Mouse (Mus musculus) spleen, adult 2 months (tissue): ENCODE results near the gene Acot11. TPM values are rescaled to one million over a fixed set of nuclear protein-coding genes. Genes with fewer than 3 reads are reported as not detected.

ENCODE experiments used
- DNase-seq, 2 experiments: peaks; one replicate each; pipeline versions ENCODE4 v3.0.0 to v3.0.0-alpha.2; 2012 to 2021; ENCODE audit warnings: low spot score in 2 of 2, low read depth in 1 of 2
- H3K27ac ChIP-seq: fragments of 200-500 bp; 2 replicates; pipeline ENCODE4 v1.5.1; 2012; ENCODE audit warnings: low read length, inconsistent platforms; ENCODE audit not compliant: insufficient read depth
- H3K27me3 ChIP-seq: fragments of 200-500 bp; 2 replicates; pipeline ENCODE4 v1.6.1; 2012; ENCODE audit warnings: mild to moderate bottlenecking, moderate library complexity, low read length, inconsistent platforms; ENCODE audit not compliant: control insufficient read depth, insufficient read depth
- H3K36me3 ChIP-seq: fragments of 200-500 bp; 2 replicates; pipeline ENCODE4 v1.6.1; 2012; ENCODE audit warnings: mild to moderate bottlenecking, low read length, inconsistent platforms; ENCODE audit not compliant: control insufficient read depth, insufficient read depth
- H3K4me1 ChIP-seq: fragments of 200-500 bp; 2 replicates; pipeline ENCODE4 v1.6.1; 2011; ENCODE audit warnings: inconsistent platforms; ENCODE audit not compliant: control insufficient read depth, insufficient read depth, insufficient read length
- H3K4me3 ChIP-seq: fragments of 200-500 bp; 2 replicates; pipeline ENCODE4 v1.5.1; 2011; ENCODE audit warnings: mild to moderate bottlenecking, inconsistent platforms; ENCODE audit not compliant: insufficient read depth, insufficient read length; ENCODE audit errors: extremely low read depth
- CTCF ChIP-seq: fragments of 200-500 bp; IDR thresholded peaks from 2 replicates; pipeline ENCODE4 v1.5.1; 2011; ENCODE audit warnings: mild to moderate bottlenecking, inconsistent platforms; ENCODE audit not compliant: insufficient read depth, insufficient read length, insufficient replicate concordance; ENCODE audit errors: extremely low read depth
- POLR2A ChIP-seq: fragments of 200-500 bp; IDR thresholded peaks from 2 replicates; pipeline ENCODE4 v1.6.1; 2011; ENCODE audit warnings: low read depth, low read length, inconsistent platforms
- WGBS: fragments of 180-500 bp; shearing (Covaris S2); methylation state at CpG from one replicate; pipeline ENCODE4 v1.1.7; 2018; 5-methylcytosine and 5-hydroxymethylcytosine counted together
- polyA plus RNA-seq: library from polyadenylated mRNA; depleted of rRNA; stranded (reverse); fragments of >200 nt; gene quantifications from 2 replicates; pipeline ENCODE4 v1.2.3, GENCODE M21; 2012; rRNA removed

The Acot11 gene
- polyA plus RNA-seq, result 5.5 and 7.7 TPM in 2 replicates

DNA sequence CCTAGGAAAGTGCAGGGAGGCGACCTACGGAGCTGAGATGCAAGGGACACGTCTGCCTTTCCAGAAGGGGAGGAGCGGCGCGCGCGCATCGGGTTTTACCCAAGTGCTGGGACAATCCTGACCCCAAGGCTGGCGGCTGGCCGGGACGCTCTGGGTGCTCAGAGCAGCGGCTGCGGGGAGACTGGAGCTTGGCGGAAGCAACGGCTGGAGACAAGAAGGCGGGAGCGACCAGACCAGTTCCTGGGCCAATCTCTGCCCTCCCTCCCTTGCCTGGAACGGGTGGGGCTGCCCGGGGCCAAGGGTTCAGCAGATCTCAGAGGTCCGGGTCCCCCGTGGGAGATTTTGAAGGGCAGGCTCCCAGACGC, at the start of gene Acot11:
TSS of gene Acot11 (minus strand) at position 89 of the 365 bp plus-strand sequence.
- H3K27me3 ChIP-seq, result no peaks in the 10 kb centered on the region
- 8% methylated on average over 23 of the region's 23 CpGs for WGBS
- DNase-seq, result peak in 1 of 2 experiments; percentile 26
- no peaks in the 10 kb centered on the region; the same call in none of the 2 replicates for H3K4me1 ChIP-seq
- peak within 1 kb of the TSS; percentile 63 for H3K4me3 ChIP-seq
- peak within 1 kb of the TSS; percentile 63 for H3K27ac ChIP-seq
- H3K36me3 ChIP-seq, result no peaks in the 10 kb centered on the region
- TF ChIP-seq CTCF (no peak), POLR2A (no peak)

DNA sequence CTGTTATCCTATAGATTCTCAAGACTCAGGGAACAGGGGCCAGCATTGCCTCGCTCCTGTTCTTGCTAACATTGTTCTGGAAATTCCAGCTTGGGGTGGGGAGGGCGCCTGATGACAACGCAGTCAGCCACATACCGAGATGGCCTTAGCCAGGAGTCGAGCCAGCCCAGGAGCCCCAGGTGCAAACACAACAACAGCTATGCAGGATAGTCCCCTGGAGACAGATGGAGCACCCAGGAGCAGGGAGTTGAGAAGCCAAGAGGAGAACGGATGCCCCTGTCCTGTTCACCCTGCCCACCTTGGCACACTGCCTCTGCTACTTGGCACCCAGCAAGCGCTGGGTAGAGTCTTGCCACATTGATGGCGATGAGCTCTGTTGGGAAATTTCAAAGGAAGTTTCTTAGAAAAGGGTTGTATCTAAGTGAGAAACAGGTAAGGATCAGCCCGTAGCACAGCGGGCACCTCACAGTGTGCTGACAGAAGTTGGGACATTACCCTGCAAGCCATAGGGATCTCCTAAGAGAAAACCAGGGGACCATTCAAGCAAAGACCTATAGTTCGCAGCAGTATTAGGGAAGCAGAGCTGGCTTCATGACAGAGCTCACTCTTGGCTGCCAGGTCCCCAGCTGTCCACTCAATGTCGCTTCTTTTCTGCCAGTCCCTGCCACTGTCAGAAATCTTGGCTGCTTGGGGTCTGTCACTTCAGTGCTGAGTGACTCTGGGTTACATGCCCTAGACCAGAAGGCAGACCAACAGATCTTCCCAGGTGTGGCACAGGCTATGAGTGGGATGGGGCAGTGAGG, 43.7 kb upstream of the Acot11 start:
- peak overlapping the region; percentile 18; the same call in 1 of the 2 replicates for H3K27ac ChIP-seq
- H3K4me3 ChIP-seq, result no peak overlapping the region
- 83% methylated on average over 12 of the region's 12 CpGs for WGBS
- no peaks in the 10 kb centered on the region for H3K36me3 ChIP-seq
- no peaks in the 10 kb centered on the region for H3K27me3 ChIP-seq
- TF ChIP-seq CTCF (no peak), POLR2A (no peak)
- DNase-seq, result no peak
- no peaks in the 10 kb centered on the region for H3K4me1 ChIP-seq

GRCm38 (mm10) chr4:106847591-106848289, 42.9 kb upstream of the Acot11 start:
- peaks cover 4% of the 10 kb centered on the region; the same call in 1 of the 2 replicates for H3K4me1 ChIP-seq
- no peaks in the 10 kb centered on the region for H3K27me3 ChIP-seq
- no peaks in the 10 kb centered on the region for H3K36me3 ChIP-seq
- WGBS, result 40% methylated on average over 9 of the region's 9 CpGs
- DNase-seq, result no peak
- H3K4me3 ChIP-seq, result no peak overlapping the region
- peak overlapping the region; percentile 18; the same call in 1 of the 2 replicates for H3K27ac ChIP-seq
- TF ChIP-seq CTCF (no peak), POLR2A (no peak)

- no peak for DNase-seq
These were observed 37.8 kb upstream of the Acot11 start for GRCm38 (mm10) chr4:106842561-106842960.

GRCm38 (mm10) chr4:106841856-106842255, 37.1 kb upstream of the Acot11 start:
- no peak overlapping the region for H3K4me3 ChIP-seq
- 56% methylated on average over 7 of the region's 7 CpGs for WGBS
- no peaks in the 10 kb centered on the region for H3K36me3 ChIP-seq
- H3K27ac ChIP-seq, result peak overlapping the region; percentile 26
- no peak for DNase-seq
- H3K4me1 ChIP-seq, result peaks cover 14% of the 10 kb centered on the region
- 0 out of 2 replicates have a peak, but pooled peaks cover 3% of the 10 kb centered on the region for H3K27me3 ChIP-seq
- TF ChIP-seq CTCF (no peak), POLR2A (no peak)

More at GRCm38 (mm10) chr4:106842561-106842960, 37.8 kb upstream of the Acot11 start:
- Histone ChIP-seq H3K4me1 (peaks cover 14% of the 10 kb centered on the region), H3K4me3 (no peak overlapping the region), H3K36me3 (no peaks in the 10 kb centered on the region), H3K27ac (peak overlapping the region; percentile 26), H3K27me3 (0 out of 2 replicates have a peak, but pooled peaks cover 3% of the 10 kb centered on the region)
- TF ChIP-seq CTCF (no peak), POLR2A (no peak)
- 58% methylated on average over 8 of the region's 8 CpGs for WGBS

- TF ChIP-seq POLR2A (no peak), CTCF (no peak)
- WGBS, result 32% methylated on average over 7 of the region's 7 CpGs
- H3K4me1 ChIP-seq, result peaks cover 14% of the 10 kb centered on the region
- no peaks in the 10 kb centered on the region for H3K36me3 ChIP-seq
- 0 out of 2 replicates have a peak, but pooled peaks cover 3% of the 10 kb centered on the region for H3K27me3 ChIP-seq
- H3K4me3 ChIP-seq, result no peak overlapping the region
- DNase-seq, result no peak
- H3K27ac ChIP-seq, result peak overlapping the region; percentile 45; the same call in 1 of the 2 replicates
These were observed 36.5 kb upstream of the Acot11 start for GRCm38 (mm10) chr4:106841303-106841702.
